Mouse (Mus musculus): Measurements from ENCODE around the gene Abhd15. TPM values are rescaled to one million over a fixed set of nuclear protein-coding genes. Genes with fewer than 3 reads are reported as not detected.
A peak's percentile ranks its signal among the peaks of the same experiment; 100 is the strongest.

Abhd15 gene
- polyA plus RNA-seq (2014; fragmentation: Nextera tagmentation; extraction: Ambion mirVana): 1.8 and 1.9 TPM in 2 replicates

DNA sequence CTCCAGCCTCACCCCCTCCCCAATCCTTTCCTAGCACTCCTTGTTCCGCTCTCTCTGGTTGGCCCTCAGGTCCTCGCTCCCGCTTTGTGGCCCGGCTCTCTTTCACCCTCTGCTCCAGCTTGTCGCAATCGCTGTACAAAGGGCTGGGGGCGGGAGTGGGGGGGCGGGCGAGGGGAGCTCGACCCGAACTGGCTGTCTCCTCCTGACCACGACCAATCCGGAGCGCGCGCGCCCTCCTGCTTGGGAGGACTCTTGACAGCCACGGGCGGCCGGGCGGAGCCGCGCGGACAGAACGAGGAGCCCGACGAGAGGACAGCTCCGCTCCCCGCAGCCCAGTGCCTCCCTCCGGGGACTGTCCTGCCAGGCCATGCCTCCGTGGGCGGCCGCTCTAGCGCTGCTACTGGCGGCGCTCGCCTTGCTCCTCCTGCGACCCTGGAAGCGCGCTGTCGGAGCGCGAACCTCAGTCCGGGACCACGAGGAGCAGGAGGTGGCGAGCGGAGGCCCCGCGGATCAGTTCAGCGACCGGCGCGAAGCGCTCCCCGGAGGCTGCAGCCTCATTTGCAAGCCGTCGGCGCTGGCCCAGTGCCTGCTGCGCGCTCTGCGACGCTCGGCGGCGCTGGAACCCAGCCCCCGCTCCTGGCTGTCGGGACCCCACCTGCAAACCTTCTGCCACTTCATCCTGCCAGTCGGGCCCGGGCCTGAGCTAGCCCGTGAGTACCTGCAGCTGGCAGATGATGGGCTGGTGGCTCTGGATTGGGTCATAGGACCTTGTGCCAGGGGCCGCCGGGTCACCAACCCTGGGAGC, at the start of gene Abhd15:
TSS of gene Abhd15 (plus strand) at position 290 of the 805 bp plus-strand sequence.
- no peak within 1 kb of the TSS; the same call in 1 of the 2 replicates for H3K9ac ChIP-seq (replicated peaks; ENCODE audit: low read depth, low read length)
- under 1% methylated on average over 70 of the region's 72 CpGs for WGBS
- no peaks in the 10 kb centered on the region for H3K36me3 ChIP-seq (ENCODE audit: control insufficient read depth, insufficient read depth, low read length)
- H3K4me2 ChIP-seq (replicated peaks; ENCODE audit: low read depth, low read length): peak within 1 kb of the TSS; percentile 98
- peak within 1 kb of the TSS; percentile 10; the same call in 1 of the 2 replicates for H3K27ac ChIP-seq (ENCODE audit: low read length)
- H3K9me3 ChIP-seq (ENCODE audit: control insufficient read depth, low read depth, low read length): no peaks in the 10 kb centered on the region
- peak; percentile 31 for ATAC-seq (ENCODE audit: insufficient number of reproducible peaks, insufficient read depth, low FRiP score, low read depth)
- H3K27me3 ChIP-seq (ENCODE audit: control insufficient read depth, insufficient read depth, low read length): peaks cover 5% of the 10 kb centered on the region; the same call in 1 of the 2 replicates
- H3K4me1 ChIP-seq (ENCODE audit: control insufficient read depth, insufficient read depth, low read length): peaks cover 23% of the 10 kb centered on the region
- peak within 1 kb of the TSS; percentile 65 for H3K4me3 ChIP-seq (ENCODE audit: low read depth, low read length)

DNA sequence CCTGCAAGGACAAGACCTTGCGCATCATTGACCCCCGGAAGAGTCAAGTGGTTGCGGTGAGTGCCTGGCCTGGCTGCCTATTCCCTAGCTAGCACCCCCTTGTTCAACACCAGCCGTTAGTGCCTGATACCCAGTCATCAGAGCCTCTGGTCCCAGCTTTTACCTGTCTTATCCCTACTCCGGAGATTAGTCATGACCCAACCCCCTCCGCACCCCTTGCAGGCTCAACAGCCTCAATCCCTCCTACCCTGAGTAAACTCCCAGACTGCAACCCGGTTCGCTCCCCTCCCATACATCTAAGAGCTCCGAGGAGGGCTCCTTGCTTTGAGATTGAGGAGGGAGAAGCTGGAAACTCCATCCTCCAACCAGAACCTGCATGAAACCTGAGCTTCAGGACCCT, 48.4 kb upstream of the Abhd15 start:
- no peak for ATAC-seq (ENCODE audit: insufficient number of reproducible peaks, insufficient read depth, low FRiP score, low read depth)
- Histone ChIP-seq H3K9me3 (ENCODE audit: control insufficient read depth, low read depth, low read length) (no peaks in the 10 kb centered on the region), H3K27ac (ENCODE audit: low read length) (no peak overlapping the region), H3K27me3 (ENCODE audit: control insufficient read depth, insufficient read depth, low read length) (peaks cover 27% of the 10 kb centered on the region), H3K36me3 (ENCODE audit: control insufficient read depth, insufficient read depth, low read length) (peaks cover 9% of the 10 kb centered on the region; the same call in 1 of the 2 replicates), H3K4me3 (ENCODE audit: low read depth, low read length) (no peak overlapping the region), H3K4me1 (ENCODE audit: control insufficient read depth, insufficient read depth, low read length) (0 out of 2 replicates have a peak, but pooled peaks cover 6% of the 10 kb centered on the region), H3K4me2 (replicated peaks; ENCODE audit: low read depth, low read length) (0 out of 2 replicates have a peak overlapping the region, but pooled peaks have one; percentile 16), H3K9ac (replicated peaks; ENCODE audit: low read depth, low read length) (no peak overlapping the region)
- WGBS: 34% methylated on average over 9 of the region's 9 CpGs

DNA sequence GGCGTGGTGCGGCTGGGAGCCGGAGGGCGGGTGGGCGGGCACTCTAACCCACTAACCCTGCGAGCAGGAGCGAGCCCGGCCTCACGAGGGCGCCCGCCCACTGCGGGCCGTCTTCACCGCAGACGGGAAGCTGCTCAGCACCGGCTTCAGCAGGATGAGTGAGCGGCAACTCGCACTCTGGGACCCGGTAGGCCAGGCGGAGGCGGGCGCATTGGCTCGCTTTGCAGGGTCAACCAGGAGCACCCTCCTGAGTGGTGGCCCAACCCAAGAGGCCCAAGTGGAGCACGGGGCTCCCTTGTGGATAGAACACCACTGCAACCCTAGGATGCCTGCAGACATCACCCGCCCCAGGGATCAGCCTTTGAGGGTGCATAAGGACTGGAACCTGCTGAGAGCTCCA, 47.8 kb upstream of the Abhd15 start:
- no peak overlapping the region for H3K27ac ChIP-seq (ENCODE audit: low read length)
- H3K36me3 ChIP-seq (ENCODE audit: control insufficient read depth, insufficient read depth, low read length): peaks cover 15% of the 10 kb centered on the region; the same call in 1 of the 2 replicates
- H3K4me3 ChIP-seq (ENCODE audit: low read depth, low read length): no peak overlapping the region
- H3K4me2 ChIP-seq (replicated peaks; ENCODE audit: low read depth, low read length): 0 out of 2 replicates have a peak overlapping the region, but pooled peaks have one; percentile 16
- peak; percentile 21; the same call in 1 of the 2 replicates for ATAC-seq (ENCODE audit: insufficient number of reproducible peaks, insufficient read depth, low FRiP score, low read depth)
- whole genome bisulfite sequencing: 3% methylated on average over 25 of the region's 25 CpGs
- H3K9ac ChIP-seq (replicated peaks; ENCODE audit: low read depth, low read length): no peak overlapping the region
- H3K4me1 ChIP-seq (ENCODE audit: control insufficient read depth, insufficient read depth, low read length): 0 out of 2 replicates have a peak, but pooled peaks cover 6% of the 10 kb centered on the region
- no peaks in the 10 kb centered on the region for H3K9me3 ChIP-seq (ENCODE audit: control insufficient read depth, low read depth, low read length)
- H3K27me3 ChIP-seq (ENCODE audit: control insufficient read depth, insufficient read depth, low read length): peaks cover 25% of the 10 kb centered on the region

GRCm38 (mm10) chr11:77467784-77468183, 47.1 kb upstream of the Abhd15 start:
- 13% methylated on average over 20 of the region's 20 CpGs for WGBS
- H3K9ac ChIP-seq (replicated peaks; ENCODE audit: low read depth, low read length): no peak overlapping the region
- no peaks in the 10 kb centered on the region for H3K9me3 ChIP-seq (ENCODE audit: control insufficient read depth, low read depth, low read length)
- peaks cover 16% of the 10 kb centered on the region; the same call in 1 of the 2 replicates for H3K36me3 ChIP-seq (ENCODE audit: control insufficient read depth, insufficient read depth, low read length)
- no peak overlapping the region for H3K4me2 ChIP-seq (replicated peaks; ENCODE audit: low read depth, low read length)
- H3K27me3 ChIP-seq (ENCODE audit: control insufficient read depth, insufficient read depth, low read length): peaks cover 20% of the 10 kb centered on the region
- ATAC-seq (ENCODE audit: insufficient number of reproducible peaks, insufficient read depth, low FRiP score, low read depth): no peak
- H3K4me1 ChIP-seq (ENCODE audit: control insufficient read depth, insufficient read depth, low read length): 0 out of 2 replicates have a peak, but pooled peaks cover 6% of the 10 kb centered on the region
- no peak overlapping the region for H3K27ac ChIP-seq (ENCODE audit: low read length)
- H3K4me3 ChIP-seq (ENCODE audit: low read depth, low read length): no peak overlapping the region

GRCm38 (mm10) chr11:77468397-77468796, 46.5 kb upstream of the Abhd15 start:
- no peak overlapping the region for H3K27ac ChIP-seq (ENCODE audit: low read length)
- no peak overlapping the region for H3K4me2 ChIP-seq (replicated peaks; ENCODE audit: low read depth, low read length)
- no peaks in the 10 kb centered on the region for H3K9me3 ChIP-seq (ENCODE audit: control insufficient read depth, low read depth, low read length)
- ATAC-seq (ENCODE audit: insufficient number of reproducible peaks, insufficient read depth, low FRiP score, low read depth): no peak
- H3K27me3 ChIP-seq (ENCODE audit: control insufficient read depth, insufficient read depth, low read length): peaks cover 19% of the 10 kb centered on the region
- H3K9ac ChIP-seq (replicated peaks; ENCODE audit: low read depth, low read length): no peak overlapping the region
- H3K4me3 ChIP-seq (ENCODE audit: low read depth, low read length): no peak overlapping the region
- H3K36me3 ChIP-seq (ENCODE audit: control insufficient read depth, insufficient read depth, low read length): peaks cover 16% of the 10 kb centered on the region; the same call in 1 of the 2 replicates
- WGBS: 77% methylated on average over 9 of the region's 9 CpGs
- 0 out of 2 replicates have a peak, but pooled peaks cover 6% of the 10 kb centered on the region for H3K4me1 ChIP-seq (ENCODE audit: control insufficient read depth, insufficient read depth, low read length)

DNA sequence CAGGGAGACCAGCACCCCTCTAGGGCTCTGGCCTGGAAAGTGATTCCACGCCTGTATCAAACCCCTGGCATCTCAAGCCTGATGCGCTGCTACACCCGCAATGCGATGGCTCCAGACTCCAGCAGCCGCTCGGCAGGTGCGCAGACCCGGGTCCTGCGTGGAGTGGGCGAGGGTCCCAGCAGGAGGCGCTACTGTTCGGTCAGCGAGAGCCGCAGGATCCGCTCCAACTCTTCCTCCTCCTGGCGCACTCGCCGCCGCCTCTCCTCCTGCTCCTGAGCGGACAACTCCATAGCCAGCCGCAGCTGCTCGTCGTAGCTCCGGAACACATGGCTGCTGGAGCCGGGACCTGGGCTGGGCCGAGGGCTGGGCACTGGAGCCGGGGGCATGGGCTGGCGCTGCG, 43.5 kb upstream of the Abhd15 start:
- no peak for ATAC-seq (ENCODE audit: insufficient number of reproducible peaks, insufficient read depth, low FRiP score, low read depth)
- Histone ChIP-seq H3K4me3 (ENCODE audit: low read depth, low read length) (no peak overlapping the region), H3K4me1 (ENCODE audit: control insufficient read depth, insufficient read depth, low read length) (0 out of 2 replicates have a peak, but pooled peaks cover 6% of the 10 kb centered on the region), H3K36me3 (ENCODE audit: control insufficient read depth, insufficient read depth, low read length) (peaks cover 20% of the 10 kb centered on the region), H3K9ac (replicated peaks; ENCODE audit: low read depth, low read length) (no peak overlapping the region), H3K4me2 (replicated peaks; ENCODE audit: low read depth, low read length) (no peak overlapping the region), H3K27me3 (ENCODE audit: control insufficient read depth, insufficient read depth, low read length) (peaks cover 12% of the 10 kb centered on the region), H3K9me3 (ENCODE audit: control insufficient read depth, low read depth, low read length) (no peaks in the 10 kb centered on the region), H3K27ac (ENCODE audit: low read length) (no peak overlapping the region)
- WGBS: 76% methylated on average over 29 of the region's 29 CpGs

- H3K36me3 ChIP-seq (ENCODE audit: control insufficient read depth, insufficient read depth, low read length): peaks cover 20% of the 10 kb centered on the region
- H3K9me3 ChIP-seq (ENCODE audit: control insufficient read depth, low read depth, low read length): no peaks in the 10 kb centered on the region
Measured at GRCm38 (mm10) chr11:77472775-77473174, 42.1 kb upstream of the Abhd15 start.

GRCm38 (mm10) chr11:77476216-77476615, 38.7 kb upstream of the Abhd15 start:
- no peak for ATAC-seq (ENCODE audit: insufficient number of reproducible peaks, insufficient read depth, low FRiP score, low read depth)
- peaks cover 13% of the 10 kb centered on the region for H3K36me3 ChIP-seq (ENCODE audit: control insufficient read depth, insufficient read depth, low read length)
- no peak overlapping the region for H3K27ac ChIP-seq (ENCODE audit: low read length)
- WGBS: 91% methylated on average over 14 of the region's 14 CpGs
- H3K9me3 ChIP-seq (ENCODE audit: control insufficient read depth, low read depth, low read length): no peaks in the 10 kb centered on the region
- no peak overlapping the region for H3K9ac ChIP-seq (replicated peaks; ENCODE audit: low read depth, low read length)
- no peaks in the 10 kb centered on the region for H3K27me3 ChIP-seq (ENCODE audit: control insufficient read depth, insufficient read depth, low read length)
- no peak overlapping the region for H3K4me2 ChIP-seq (replicated peaks; ENCODE audit: low read depth, low read length)
- no peak overlapping the region for H3K4me3 ChIP-seq (ENCODE audit: low read depth, low read length)
- no peaks in the 10 kb centered on the region for H3K4me1 ChIP-seq (ENCODE audit: control insufficient read depth, insufficient read depth, low read length)

More at GRCm38 (mm10) chr11:77472775-77473174, 42.1 kb upstream of the Abhd15 start:
- H3K9ac ChIP-seq (replicated peaks; ENCODE audit: low read depth, low read length): no peak overlapping the region
- no peak overlapping the region for H3K4me3 ChIP-seq (ENCODE audit: low read depth, low read length)
- H3K4me1 ChIP-seq (ENCODE audit: control insufficient read depth, insufficient read depth, low read length): no peaks in the 10 kb centered on the region
- ATAC-seq (ENCODE audit: insufficient number of reproducible peaks, insufficient read depth, low FRiP score, low read depth): no peak
- H3K4me2 ChIP-seq (replicated peaks; ENCODE audit: low read depth, low read length): no peak overlapping the region
- H3K27ac ChIP-seq (ENCODE audit: low read length): no peak overlapping the region
- WGBS: 84% methylated on average over 16 of the region's 16 CpGs
- peaks cover under 1% of the 10 kb centered on the region; the same call in 1 of the 2 replicates for H3K27me3 ChIP-seq (ENCODE audit: control insufficient read depth, insufficient read depth, low read length)

Measured in stomach, embryonic 14.5 days (tissue).